ENCODE assay signal across 15 mouse cellular contexts in genomic region chr5:98935930-98936329, GRCm38 (mm10).
DNase-seq lines count a peak whose midpoint lies in the region; ATAC-seq and TF ChIP-seq lines count a peak whose summit lies in the region.
"Had no signal": no experiment of that assay in that cellular context is flagged by ENCODE, and none has a peak within 500 bp of the region (broad histone marks: within the 10 kb centered on the region; RNA-seq: fewer than 3 reads in every experiment).

No protein-coding gene starts in this region.

- TF ChIP-seq CTCF in heart, postnatal 0 days (IDR thresholded peaks at IDR 0.05; ENCODE audit: low read depth): no peak
- TF ChIP-seq CTCF in brain, embryonic 14.5 days (IDR thresholded peaks at IDR 0.05; ENCODE audit: borderline replicate concordance, extremely low read depth, insufficient read depth, insufficient read length): no peak
- TF ChIP-seq CTCF in left cerebral cortex, adult 2 months (IDR thresholded peaks at IDR 0.05): no peak

- no peak for ATAC-seq in heart, postnatal 0 days (ENCODE audit: insufficient read depth, low read depth)
- ATAC-seq in limb, embryonic 14.5 days (ENCODE audit: low FRiP score, low read depth): peak; percentile 85
- ATAC-seq: liver, postnatal 0 days; midbrain, embryonic 15.5 days had no signal

- H3K4me1 ChIP-seq in heart, postnatal 0 days (ENCODE audit: control insufficient read depth, insufficient read depth): no peaks in the 10 kb centered on the region
- H3K4me1 ChIP-seq in limb, embryonic 14.5 days (ENCODE audit: control insufficient read depth, insufficient read depth, low read length): no peaks in the 10 kb centered on the region

- H3K9ac ChIP-seq in heart, postnatal 0 days (replicated peaks; ENCODE audit: low read depth, low read length): no peak overlapping the region
- no peak overlapping the region for H3K9ac ChIP-seq in limb, embryonic 14.5 days (ENCODE audit: low read depth, low read length, severe bottlenecking)
- H3K9ac ChIP-seq: liver, postnatal 0 days; midbrain, embryonic 15.5 days; neural tube, embryonic 12.5 days had no signal

- no peak overlapping the region for H3K27ac ChIP-seq in heart, postnatal 0 days (ENCODE audit: low read depth)
- H3K27ac ChIP-seq in limb, embryonic 14.5 days (replicated peaks; ENCODE audit: low read depth, low read length): no peak overlapping the region
- no peak overlapping the region for H3K27ac ChIP-seq in left cerebral cortex, adult 2 months
- H3K27ac ChIP-seq: midbrain, embryonic 15.5 days; neural tube, embryonic 12.5 days had no signal

- H3K27me3 ChIP-seq in heart, postnatal 0 days (ENCODE audit: control insufficient read depth, insufficient read depth, low read length): no peaks in the 10 kb centered on the region
- H3K27me3 ChIP-seq in limb, embryonic 14.5 days (ENCODE audit: control insufficient read depth, insufficient read depth, low read length): no peaks in the 10 kb centered on the region
- H3K27me3 ChIP-seq: midbrain, embryonic 15.5 days; neural tube, embryonic 12.5 days had no signal

- peak; percentile 30 for DNase-seq in embryo, embryonic 11 days
- no peak for DNase-seq in embryo, embryonic 10 days (ENCODE audit: low spot score)
- no peak for DNase-seq in heart, postnatal 0 days (ENCODE audit: low spot score)
- DNase-seq in heart, postnatal 25 days (ENCODE audit: low spot score): no peak
- DNase-seq in brain, embryonic 14.5 days (ENCODE audit: low read depth): peak; percentile 50
- DNase-seq in limb, embryonic 14.5 days (ENCODE audit: low spot score): peak; percentile 51
- DNase-seq in adrenal gland, postnatal 4 days (ENCODE audit: low spot score in 2 of 2): no peak
- no peak for DNase-seq in left cerebral cortex, adult 2 months (ENCODE audit: extremely low spot score in 1 of 2, low spot score in 2 of 2)
- DNase-seq: adrenal gland, adult 8-10 months; cerebellum, adult 18-20 months; kidney, adult 2 months; liver, postnatal 0 days; thymus, adult 2 months had no signal

- 35% methylated on average over 8 of the region's 8 CpGs for WGBS in heart, postnatal 0 days
- WGBS in limb, embryonic 14.5 days: 47% methylated on average over 8 of the region's 8 CpGs

- H3K9me3 ChIP-seq in heart, postnatal 0 days (replicated peaks; ENCODE audit: control insufficient read depth, low read length): no peaks in the 10 kb centered on the region
- no peaks in the 10 kb centered on the region for H3K9me3 ChIP-seq in limb, embryonic 14.5 days (ENCODE audit: control insufficient read depth, low read length)
- H3K9me3 ChIP-seq: midbrain, embryonic 15.5 days; neural tube, embryonic 12.5 days had no signal

- no peak for TF ChIP-seq POLR2A in brain, embryonic 14.5 days (IDR thresholded peaks at IDR 0.05; ENCODE audit: borderline replicate concordance, extremely low read depth, insufficient read depth, insufficient read length, poor library complexity, severe bottlenecking)
- no peak for TF ChIP-seq POLR2A in limb, embryonic 14.5 days (IDR thresholded peaks at IDR 0.05; ENCODE audit: borderline replicate concordance, extremely low read depth, insufficient read depth, insufficient read length)

- TF ChIP-seq EP300 in heart, postnatal 0 days (IDR thresholded peaks at IDR 0.05; ENCODE audit: low read depth): no peak

- peak overlapping the region; percentile 41 for H3K4me2 ChIP-seq in heart, postnatal 0 days (ENCODE audit: low read depth, low read length)
- H3K4me2 ChIP-seq in limb, embryonic 14.5 days (replicated peaks; ENCODE audit: low read depth, low read length, severe bottlenecking): no peak overlapping the region
- H3K4me2 ChIP-seq: midbrain, embryonic 15.5 days; neural tube, embryonic 12.5 days had no signal

- H3K4me3 ChIP-seq in heart, postnatal 0 days (ENCODE audit: low read depth, low read length): 0 out of 2 replicates have a peak overlapping the region, but pooled peaks have one; percentile 5
- no peak overlapping the region for H3K4me3 ChIP-seq in limb, embryonic 14.5 days (replicated peaks; ENCODE audit: low read length)
- no peak overlapping the region for H3K4me3 ChIP-seq in left cerebral cortex, adult 2 months
- H3K4me3 ChIP-seq: midbrain, embryonic 15.5 days; neural tube, embryonic 12.5 days had no signal

- no peaks in the 10 kb centered on the region for H3K36me3 ChIP-seq in heart, postnatal 0 days (replicated peaks; ENCODE audit: control insufficient read depth, insufficient read depth, low read length)
- no peaks in the 10 kb centered on the region for H3K36me3 ChIP-seq in limb, embryonic 14.5 days (ENCODE audit: control insufficient read depth, insufficient read depth, low read length)
- H3K36me3 ChIP-seq: midbrain, embryonic 15.5 days; neural tube, embryonic 12.5 days had no signal

- intact Hi-C loops in heart, postnatal 25 days (cut with DNase I): no loop called here
- intact Hi-C loops in left cerebral cortex, adult 2 months (cut with DNase I): no loop called here

Comparison
In these comparisons a context has a peak if more than half of its experiments do, and no peak if none do; other contexts are left out.
1. DNase-seq: peak in embryo, embryonic 11 days (single experiment), brain, embryonic 14.5 days (single experiment) and limb, embryonic 14.5 days (single experiment); none in embryo, embryonic 10 days (single experiment), heart, postnatal 0 days (single experiment), heart, postnatal 25 days (single experiment), adrenal gland, postnatal 4 days (0 of 2) and left cerebral cortex, adult 2 months (0 of 2).